Mouse (Mus musculus): Measurements from ENCODE around the gene Hoxb3. TPM values are rescaled to one million over a fixed set of nuclear protein-coding genes. Genes with fewer than 3 reads are reported as not detected.
A peak's percentile ranks its signal among the peaks of the same experiment; 100 is the strongest.

Gene Hoxb3
- polyA plus RNA-seq, 1 experiment from 2014 or later = 0.11 TPM

DNA sequence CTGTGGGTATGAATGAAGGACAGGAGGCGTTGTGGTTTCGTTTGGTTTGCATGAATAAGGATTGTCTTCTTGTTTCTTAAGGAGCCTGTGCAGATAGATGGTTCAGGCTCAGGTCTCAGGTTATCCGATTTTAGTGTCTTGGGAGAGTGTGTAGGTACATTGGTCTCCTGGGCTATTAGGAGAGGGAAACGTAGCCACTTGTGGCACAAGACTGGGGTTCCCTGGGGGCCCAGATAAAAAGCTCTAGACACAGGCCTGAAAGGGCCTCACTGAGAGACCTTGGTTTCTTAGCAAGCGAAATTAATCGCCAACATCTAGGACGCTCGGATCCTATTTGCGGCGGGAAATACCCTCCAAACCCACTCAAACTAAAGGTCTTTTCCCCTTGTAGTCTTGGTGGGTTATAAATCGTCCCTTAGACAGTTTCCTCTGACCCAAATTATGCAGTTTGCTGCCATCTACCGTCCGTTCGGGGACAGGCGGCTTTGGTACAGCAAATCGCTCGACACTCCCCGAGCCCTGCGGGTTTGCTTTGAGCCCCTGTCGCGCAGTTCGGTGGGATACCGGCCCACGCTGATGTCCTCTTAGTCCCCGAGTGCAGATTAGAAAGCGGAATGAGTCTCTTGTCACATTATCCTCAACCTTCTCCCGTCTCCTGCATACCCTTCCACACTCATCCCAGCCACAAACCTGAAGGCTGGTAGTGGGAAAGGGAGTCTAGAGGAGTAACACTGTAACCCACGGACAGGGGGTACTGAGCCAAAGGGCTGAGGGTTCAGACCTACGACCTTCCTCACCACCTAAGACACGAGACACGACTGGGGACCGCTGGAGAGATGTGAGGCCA is 28.7 kb upstream of the Hoxb3 start:
- H3K27ac ChIP-seq (ENCODE audit: low read length) = no peak overlapping the region
- no peak for ATAC-seq (ENCODE audit: low read depth)
- H3K9me3 ChIP-seq (replicated peaks; ENCODE audit: control insufficient read depth, low read length) = no peaks in the 10 kb centered on the region
- peaks cover 99% of the 10 kb centered on the region for H3K27me3 ChIP-seq (ENCODE audit: control insufficient read depth, insufficient read depth, low read depth, low read length)
- H3K4me1 ChIP-seq (ENCODE audit: control insufficient read depth, low read depth, low read length) = no peaks in the 10 kb centered on the region
- no peak overlapping the region for H3K4me3 ChIP-seq (ENCODE audit: low read depth, low read length)
- no peak overlapping the region for H3K4me2 ChIP-seq (ENCODE audit: low read depth, low read length)
- 1% methylated on average over 32 of the region's 32 CpGs for WGBS (ENCODE audit: insufficient replicate concordance)
- no peaks in the 10 kb centered on the region for H3K36me3 ChIP-seq (ENCODE audit: control insufficient read depth, insufficient read depth)
- H3K9ac ChIP-seq (ENCODE audit: low read depth, low read length) = no peak overlapping the region

DNA sequence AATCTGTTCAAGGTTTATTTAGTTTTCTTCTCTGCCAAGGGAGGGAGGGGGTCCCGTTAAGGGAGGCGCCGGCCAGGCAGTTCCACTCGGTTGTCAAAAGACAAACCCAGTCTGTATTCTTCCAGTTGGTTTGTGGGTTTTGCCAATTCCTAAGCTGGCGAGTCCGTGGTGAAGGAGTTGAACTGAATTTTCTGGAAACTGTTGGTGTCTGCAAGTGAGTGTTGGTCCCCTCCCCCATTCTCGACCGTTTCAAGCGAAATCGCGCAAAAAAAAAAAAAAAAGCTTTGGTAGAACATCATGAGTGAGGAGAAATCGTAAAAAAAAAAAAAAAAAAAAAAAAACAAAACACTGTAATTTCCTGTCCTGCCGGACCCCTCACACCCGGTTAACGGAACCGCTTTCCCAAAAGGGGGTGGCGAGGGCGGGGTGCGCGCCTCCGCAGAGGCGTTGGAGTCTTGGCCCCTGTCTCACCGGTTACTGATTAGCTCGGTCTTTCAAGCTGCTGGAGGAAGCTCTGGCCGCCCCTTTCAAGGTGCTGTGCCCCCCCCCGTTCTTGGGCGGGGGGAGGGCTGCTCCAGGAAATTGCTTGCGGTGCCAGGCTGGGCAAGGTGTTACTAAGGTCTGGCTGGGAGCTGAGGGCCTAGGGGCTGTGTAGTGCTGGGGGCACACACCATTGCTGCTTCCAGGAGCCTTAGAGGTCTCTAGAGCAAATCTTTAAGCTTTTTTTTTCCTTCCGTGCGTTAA is 27.9 kb upstream of the Hoxb3 start:
- H3K9me3 ChIP-seq (replicated peaks; ENCODE audit: control insufficient read depth, low read length) = no peaks in the 10 kb centered on the region
- no peak overlapping the region for H3K4me3 ChIP-seq (ENCODE audit: low read depth, low read length)
- WGBS (ENCODE audit: insufficient replicate concordance) = under 1% methylated on average over 30 of the region's 30 CpGs
- peaks cover 99% of the 10 kb centered on the region for H3K27me3 ChIP-seq (ENCODE audit: control insufficient read depth, insufficient read depth, low read depth, low read length)
- no peaks in the 10 kb centered on the region for H3K4me1 ChIP-seq (ENCODE audit: control insufficient read depth, low read depth, low read length)
- no peaks in the 10 kb centered on the region for H3K36me3 ChIP-seq (ENCODE audit: control insufficient read depth, insufficient read depth)
- no peak overlapping the region for H3K9ac ChIP-seq (ENCODE audit: low read depth, low read length)
- H3K4me2 ChIP-seq (ENCODE audit: low read depth, low read length) = no peak overlapping the region
- ATAC-seq (ENCODE audit: low read depth) = no peak
- no peak overlapping the region for H3K27ac ChIP-seq (ENCODE audit: low read length)

DNA sequence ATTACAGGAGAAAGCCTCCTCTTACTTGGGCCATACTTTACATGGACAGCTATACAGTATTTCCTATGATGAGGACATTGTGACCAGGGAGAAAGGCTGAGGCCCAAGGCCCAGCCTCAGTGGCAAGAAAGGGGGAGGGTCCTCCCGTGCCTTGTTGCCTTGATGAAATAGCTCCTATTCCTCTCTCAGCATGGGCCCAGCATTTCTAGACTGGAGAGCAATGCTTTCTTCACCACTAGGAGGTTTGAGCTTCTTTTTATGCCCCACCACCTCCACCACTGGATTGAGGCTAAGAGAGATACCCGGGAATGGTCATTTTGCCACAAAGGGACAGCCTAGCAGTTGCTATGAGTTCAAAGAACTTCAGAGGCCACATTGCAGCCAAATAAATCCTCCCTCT is 26.1 kb upstream of the Hoxb3 start:
- Histone ChIP-seq H3K9me3 (replicated peaks; ENCODE audit: control insufficient read depth, low read length) (no peaks in the 10 kb centered on the region), H3K4me2 (ENCODE audit: low read depth, low read length) (no peak overlapping the region), H3K36me3 (ENCODE audit: control insufficient read depth, insufficient read depth) (no peaks in the 10 kb centered on the region), H3K27ac (ENCODE audit: low read length) (no peak overlapping the region), H3K9ac (ENCODE audit: low read depth, low read length) (no peak overlapping the region), H3K4me1 (ENCODE audit: control insufficient read depth, low read depth, low read length) (no peaks in the 10 kb centered on the region), H3K27me3 (ENCODE audit: control insufficient read depth, insufficient read depth, low read depth, low read length) (peaks cover 100% of the 10 kb centered on the region), H3K4me3 (ENCODE audit: low read depth, low read length) (no peak overlapping the region)
- ATAC-seq (ENCODE audit: low read depth) = no peak
- 25% methylated on average over 2 of the region's 2 CpGs for WGBS (ENCODE audit: insufficient replicate concordance)

DNA sequence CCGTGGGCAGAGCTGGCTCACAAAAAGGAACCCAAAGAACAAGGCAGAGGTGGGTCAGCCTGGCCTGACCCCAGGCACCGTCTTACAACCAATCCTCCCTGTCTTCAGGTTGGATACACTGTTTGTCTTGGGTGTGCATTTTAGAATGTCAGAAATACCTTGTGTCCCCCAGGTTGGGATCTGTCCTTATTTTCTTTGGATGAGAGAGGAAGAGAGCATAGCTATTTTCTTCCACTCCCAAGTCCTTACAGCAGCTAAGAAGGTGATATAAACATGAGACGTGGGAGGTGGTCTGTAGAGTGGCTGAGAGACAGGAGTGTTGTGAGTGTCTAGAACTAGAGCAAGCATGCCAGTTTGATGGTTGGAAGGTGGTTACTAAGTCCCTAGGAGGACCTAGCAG is 25.7 kb upstream of the Hoxb3 start:
- H3K4me1 ChIP-seq (ENCODE audit: control insufficient read depth, low read depth, low read length) = no peaks in the 10 kb centered on the region
- no peak for ATAC-seq (ENCODE audit: low read depth)
- no peaks in the 10 kb centered on the region for H3K9me3 ChIP-seq (replicated peaks; ENCODE audit: control insufficient read depth, low read length)
- no peak overlapping the region for H3K27ac ChIP-seq (ENCODE audit: low read length)
- H3K4me2 ChIP-seq (ENCODE audit: low read depth, low read length) = no peak overlapping the region
- no peak overlapping the region for H3K4me3 ChIP-seq (ENCODE audit: low read depth, low read length)
- no peaks in the 10 kb centered on the region for H3K36me3 ChIP-seq (ENCODE audit: control insufficient read depth, insufficient read depth)
- H3K9ac ChIP-seq (ENCODE audit: low read depth, low read length) = no peak overlapping the region
- 22% methylated on average over 3 of the region's 3 CpGs for WGBS (ENCODE audit: insufficient replicate concordance)
- peaks cover 100% of the 10 kb centered on the region for H3K27me3 ChIP-seq (ENCODE audit: control insufficient read depth, insufficient read depth, low read depth, low read length)

DNA sequence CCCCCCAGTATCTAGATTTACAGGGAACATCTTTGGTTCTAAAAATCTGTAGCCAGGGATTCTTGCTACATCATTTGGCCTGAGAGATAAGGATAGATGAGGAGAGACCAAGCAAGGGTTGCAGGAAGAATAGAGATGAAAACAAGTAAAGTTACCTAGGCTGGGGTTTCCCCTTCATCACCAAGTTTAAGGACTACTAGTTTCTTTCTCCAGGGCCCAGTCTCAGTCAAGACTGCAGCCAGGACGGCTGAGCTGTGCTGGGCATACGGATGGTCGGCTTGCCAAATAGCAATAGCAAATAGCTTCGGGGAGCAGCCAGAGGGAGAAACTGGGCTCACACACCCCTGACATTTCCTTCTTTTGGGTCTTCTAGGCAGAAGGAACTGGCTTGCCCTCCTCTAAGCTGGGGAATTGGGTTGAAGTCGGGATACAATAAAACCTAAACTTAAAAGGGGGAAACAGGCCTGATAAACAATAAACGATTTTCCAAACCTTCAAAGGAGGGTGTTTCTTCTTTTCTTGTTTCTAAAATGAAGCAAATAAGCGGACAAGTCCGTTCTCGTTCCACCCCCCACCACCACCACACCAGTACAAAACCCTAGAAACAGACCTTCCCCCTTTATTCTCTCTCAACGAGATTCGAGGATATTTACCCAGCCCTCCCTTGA is 25.0 kb upstream of the Hoxb3 start:
- no peak overlapping the region for H3K9ac ChIP-seq (ENCODE audit: low read depth, low read length)
- H3K36me3 ChIP-seq (ENCODE audit: control insufficient read depth, insufficient read depth) = no peaks in the 10 kb centered on the region
- WGBS (ENCODE audit: insufficient replicate concordance) = 19% methylated on average over 11 of the region's 11 CpGs
- no peak overlapping the region for H3K27ac ChIP-seq (ENCODE audit: low read length)
- no peaks in the 10 kb centered on the region for H3K4me1 ChIP-seq (ENCODE audit: control insufficient read depth, low read depth, low read length)
- H3K4me2 ChIP-seq (ENCODE audit: low read depth, low read length) = no peak overlapping the region
- no peaks in the 10 kb centered on the region for H3K9me3 ChIP-seq (replicated peaks; ENCODE audit: control insufficient read depth, low read length)
- H3K27me3 ChIP-seq (ENCODE audit: control insufficient read depth, insufficient read depth, low read depth, low read length) = peaks cover 100% of the 10 kb centered on the region
- no peak overlapping the region for H3K4me3 ChIP-seq (ENCODE audit: low read depth, low read length)
- ATAC-seq (ENCODE audit: low read depth) = no peak

DNA sequence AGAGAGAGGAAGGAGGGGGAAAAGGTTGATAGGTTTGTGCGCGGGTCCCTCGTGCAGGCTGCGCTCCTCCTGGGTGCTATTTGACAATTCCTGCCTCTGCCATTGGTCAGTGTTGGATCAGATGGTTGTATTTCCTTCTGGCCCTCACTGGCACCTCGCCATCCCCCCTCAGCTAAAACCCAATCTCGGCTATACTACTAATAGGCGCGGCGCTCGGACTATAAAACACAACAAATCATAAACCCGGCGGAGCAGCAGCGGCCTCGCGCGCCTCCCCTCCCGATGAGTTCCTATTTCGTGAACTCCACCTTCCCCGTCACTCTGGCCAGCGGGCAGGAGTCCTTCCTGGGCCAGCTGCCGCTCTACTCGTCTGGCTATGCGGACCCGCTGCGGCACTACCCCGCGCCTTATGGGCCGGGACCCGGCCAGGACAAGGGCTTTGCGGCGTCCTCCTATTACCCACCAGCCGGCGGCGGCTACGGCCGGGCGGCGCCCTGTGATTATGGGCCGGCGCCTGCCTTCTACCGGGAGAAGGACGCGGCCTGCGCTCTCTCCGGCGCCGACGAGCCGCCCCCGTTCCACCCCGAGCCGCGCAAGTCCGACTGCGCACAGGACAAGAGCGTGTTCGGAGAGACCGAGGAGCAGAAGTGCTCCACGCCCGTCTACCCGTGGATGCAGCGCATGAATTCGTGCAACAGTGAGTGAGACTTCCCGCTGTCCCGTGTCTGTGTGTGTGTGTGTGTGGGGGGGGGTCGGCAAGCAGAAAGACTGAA is 24.0 kb upstream of the Hoxb3 start:
- no peak for ATAC-seq (ENCODE audit: low read depth)
- Histone ChIP-seq H3K36me3 (ENCODE audit: control insufficient read depth, insufficient read depth) (no peaks in the 10 kb centered on the region), H3K9me3 (replicated peaks; ENCODE audit: control insufficient read depth, low read length) (no peaks in the 10 kb centered on the region), H3K9ac (ENCODE audit: low read depth, low read length) (no peak overlapping the region), H3K27ac (ENCODE audit: low read length) (no peak overlapping the region), H3K4me2 (ENCODE audit: low read depth, low read length) (peak overlapping the region; percentile 20; the same call in 1 of the 2 replicates), H3K27me3 (ENCODE audit: control insufficient read depth, insufficient read depth, low read depth, low read length) (peaks cover 100% of the 10 kb centered on the region), H3K4me3 (ENCODE audit: low read depth, low read length) (peak overlapping the region; percentile 11; the same call in 1 of the 2 replicates), H3K4me1 (ENCODE audit: control insufficient read depth, low read depth, low read length) (no peaks in the 10 kb centered on the region)
- WGBS (ENCODE audit: insufficient replicate concordance) = under 1% methylated on average over 66 of the region's 66 CpGs

DNA sequence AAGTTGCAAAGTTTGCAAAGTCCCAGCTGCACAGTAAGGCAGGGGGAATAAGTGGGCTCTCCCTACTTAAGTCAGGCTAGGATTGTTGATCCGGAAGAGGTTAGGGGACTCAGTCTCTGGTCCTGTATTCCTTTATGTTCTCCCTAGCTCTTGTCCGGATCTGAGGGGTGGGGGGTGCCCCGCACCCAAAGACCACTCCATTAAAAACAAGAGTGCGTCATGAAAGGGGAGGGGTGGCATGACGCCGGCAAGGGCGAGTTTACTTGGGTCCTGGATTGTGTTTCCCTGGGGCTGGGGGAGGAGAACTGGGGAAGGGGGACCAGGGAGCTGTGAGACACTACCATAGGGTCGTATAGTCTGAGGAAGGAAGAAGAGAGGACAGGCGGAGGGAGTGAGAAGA is 23.3 kb upstream of the Hoxb3 start:
- no peak overlapping the region for H3K4me3 ChIP-seq (ENCODE audit: low read depth, low read length)
- H3K9me3 ChIP-seq (replicated peaks; ENCODE audit: control insufficient read depth, low read length) = no peaks in the 10 kb centered on the region
- H3K9ac ChIP-seq (ENCODE audit: low read depth, low read length) = no peak overlapping the region
- peaks cover 100% of the 10 kb centered on the region for H3K27me3 ChIP-seq (ENCODE audit: control insufficient read depth, insufficient read depth, low read depth, low read length)
- no peaks in the 10 kb centered on the region for H3K36me3 ChIP-seq (ENCODE audit: control insufficient read depth, insufficient read depth)
- 3% methylated on average over 9 of the region's 9 CpGs for WGBS (ENCODE audit: insufficient replicate concordance)
- H3K4me1 ChIP-seq (ENCODE audit: control insufficient read depth, low read depth, low read length) = no peaks in the 10 kb centered on the region
- no peak overlapping the region for H3K4me2 ChIP-seq (ENCODE audit: low read depth, low read length)
- H3K27ac ChIP-seq (ENCODE audit: low read length) = no peak overlapping the region
- ATAC-seq (ENCODE audit: low read depth) = no peak

DNA sequence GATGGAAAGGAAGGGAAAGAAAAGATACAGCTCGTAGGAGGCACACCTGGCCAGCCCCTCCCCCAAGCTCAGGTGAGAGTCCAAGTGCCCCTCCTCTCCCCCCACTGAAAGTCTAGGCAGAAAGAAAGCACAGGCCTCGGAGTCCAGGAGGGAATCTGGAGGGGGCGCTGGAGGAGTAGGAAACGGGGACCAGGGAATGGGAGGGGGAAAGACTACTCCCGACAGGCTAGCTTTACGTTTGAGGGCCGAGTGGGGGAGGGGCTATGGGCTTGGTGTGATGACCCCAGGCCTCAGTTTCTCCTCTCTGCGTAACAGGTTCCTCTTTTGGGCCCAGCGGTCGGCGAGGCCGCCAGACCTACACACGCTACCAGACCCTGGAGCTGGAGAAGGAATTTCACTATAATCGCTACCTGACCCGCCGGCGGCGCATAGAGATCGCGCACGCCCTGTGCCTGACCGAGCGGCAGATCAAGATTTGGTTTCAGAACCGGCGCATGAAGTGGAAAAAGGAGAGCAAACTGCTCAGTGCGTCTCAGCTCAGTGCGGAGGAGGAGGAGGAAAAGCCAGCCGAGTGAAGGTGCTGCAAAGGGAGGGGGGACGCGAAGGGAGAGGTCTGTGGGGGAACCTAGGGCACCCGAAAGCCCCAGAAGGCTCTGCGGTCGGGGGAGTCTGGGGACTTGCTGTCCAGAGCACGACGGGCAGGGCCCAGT is 22.6 kb upstream of the Hoxb3 start:
- WGBS (ENCODE audit: insufficient replicate concordance) = 2% methylated on average over 35 of the region's 35 CpGs
- H3K27me3 ChIP-seq (ENCODE audit: control insufficient read depth, insufficient read depth, low read depth, low read length) = peaks cover 100% of the 10 kb centered on the region
- H3K9ac ChIP-seq (ENCODE audit: low read depth, low read length) = no peak overlapping the region
- ATAC-seq (ENCODE audit: low read depth) = no peak
- no peak overlapping the region for H3K27ac ChIP-seq (ENCODE audit: low read length)
- H3K4me2 ChIP-seq (ENCODE audit: low read depth, low read length) = no peak overlapping the region
- H3K4me3 ChIP-seq (ENCODE audit: low read depth, low read length) = no peak overlapping the region
- H3K9me3 ChIP-seq (replicated peaks; ENCODE audit: control insufficient read depth, low read length) = no peaks in the 10 kb centered on the region
- H3K36me3 ChIP-seq (ENCODE audit: control insufficient read depth, insufficient read depth) = no peaks in the 10 kb centered on the region
- H3K4me1 ChIP-seq (ENCODE audit: control insufficient read depth, low read depth, low read length) = no peaks in the 10 kb centered on the region

Data from liver, embryonic 16.5 days (tissue).